In genomic region chr1:178832571-178832970, GRCm38 (mm10) we compare ENCODE assay signal across 16 mouse cellular contexts.
"Had no signal": no experiment of that assay in that cellular context is flagged by ENCODE, and none has a peak within 500 bp of the region (broad histone marks: within the 10 kb centered on the region; RNA-seq: fewer than 3 reads in every experiment).

No protein-coding gene starts in this region.

- H3K27ac ChIP-seq: neural tube, embryonic 13.5 days; neural tube, embryonic 15.5 days; stomach, embryonic 15.5 days; stomach, postnatal 0 days had no signal

- H3K4me1 ChIP-seq: stomach, embryonic 15.5 days had no signal

- H3K9ac ChIP-seq: neural tube, embryonic 13.5 days; neural tube, embryonic 15.5 days; stomach, embryonic 15.5 days had no signal

- H3K27me3 ChIP-seq: neural tube, embryonic 13.5 days; neural tube, embryonic 15.5 days; stomach, embryonic 15.5 days had no signal

- H3K9me3 ChIP-seq: neural tube, embryonic 13.5 days; neural tube, embryonic 15.5 days; stomach, embryonic 15.5 days had no signal

- H3K4me3 ChIP-seq: neural tube, embryonic 13.5 days; neural tube, embryonic 15.5 days; stomach, embryonic 15.5 days had no signal

- H3K36me3 ChIP-seq: neural tube, embryonic 13.5 days; neural tube, embryonic 15.5 days; stomach, embryonic 15.5 days had no signal

- DNase-seq: retina, postnatal 1 day; right cerebral cortex, adult 18-20 months; right cerebral cortex, postnatal 14 days; right cerebral cortex, postnatal 25 days; right cerebral cortex, postnatal 4 days; spleen, adult 18-20 months; thymus, adult 18-20 months; thymus, adult 2 months; thymus, postnatal 14 days; thymus, postnatal 25 days; thymus, postnatal 36 days; thymus, postnatal 4 days had no signal

- H3K4me2 ChIP-seq: neural tube, embryonic 13.5 days; neural tube, embryonic 15.5 days; stomach, embryonic 15.5 days had no signal
